Mouse (Mus musculus): ENCODE measurements around the gene Ccn5.

DNA sequence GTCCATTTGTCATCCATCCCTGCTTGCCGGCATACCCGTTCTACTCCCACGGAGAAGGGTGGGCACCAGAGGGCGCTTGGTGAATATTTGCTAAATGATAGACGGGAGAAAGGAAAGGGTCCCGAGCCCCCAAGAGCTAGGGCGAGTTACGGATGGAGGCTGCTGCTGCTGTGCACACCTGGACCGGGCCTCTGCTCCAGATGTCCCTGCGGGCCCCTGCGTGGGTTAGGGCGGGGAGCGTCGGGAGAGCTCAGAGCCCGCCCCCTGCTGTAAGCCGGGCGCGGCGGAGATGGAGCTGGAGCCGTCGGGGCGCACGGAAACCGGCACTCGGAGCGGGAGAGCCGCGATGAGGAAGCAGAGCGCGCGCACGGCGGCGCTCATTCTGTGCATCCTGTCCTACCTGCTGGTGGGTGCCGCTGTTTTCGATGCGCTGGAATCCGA lies 32.8 kb downstream of the Ccn5 start, which contains the start of gene Kcnk15:
- TF ChIP-seq POLR2A (IDR thresholded peaks at IDR 0.05; ENCODE audit: control insufficient read depth in 1 of 2, insufficient read depth in 1 of 2, low read depth in 1 of 2, low read length in 2 of 2, poor library complexity in 1 of 2), result no peak
- TF ChIP-seq CTCF (IDR thresholded peaks at IDR 0.05 in 2 of 3, conservative IDR thresholded peaks at IDR 0.05 in 1 of 3; ENCODE audit: control insufficient read depth in 1 of 3, insufficient read depth in 1 of 3, low read depth in 2 of 3, low read length in 3 of 3, poor library complexity in 1 of 3, severe bottlenecking in 1 of 3), result 0 out of 6 replicates have a peak, but pooled peaks of 1 of the 3 experiments have one; percentile 1
- no peak for TF ChIP-seq ETS1 (IDR thresholded peaks at IDR 0.05; ENCODE audit: low read depth, low read length)
- no peak for TF ChIP-seq SMC3 (IDR thresholded peaks at IDR 0.05; ENCODE audit: low read depth, low read length)
- TF ChIP-seq JUND (IDR thresholded peaks at IDR 0.05; ENCODE audit: low read depth, low read length), result no peak
- TF ChIP-seq RAD21 (IDR thresholded peaks at IDR 0.05; ENCODE audit: low read depth, low read length), result no peak
- no peak for TF ChIP-seq NELFE (IDR thresholded peaks at IDR 0.05; ENCODE audit: low read depth, low read length)
- TF ChIP-seq POLR2AphosphoS2 (IDR thresholded peaks at IDR 0.05; ENCODE audit: low read length), result no peak
- TF ChIP-seq SIN3A (IDR thresholded peaks at IDR 0.05; ENCODE audit: low read length), result no peak
- TF ChIP-seq UBTF (IDR thresholded peaks at IDR 0.05; ENCODE audit: borderline replicate concordance, insufficient read depth, low read depth, low read length), result no peak
- TF ChIP-seq TBP (IDR thresholded peaks at IDR 0.05; ENCODE audit: low read depth, low read length), result no peak
- no peak for TF ChIP-seq EP300 (IDR thresholded peaks at IDR 0.05; ENCODE audit: low read depth in 1 of 2, low read length in 2 of 2)
